22 mouse cellular contexts compared by ENCODE assay signal in the genomic region with DNA sequence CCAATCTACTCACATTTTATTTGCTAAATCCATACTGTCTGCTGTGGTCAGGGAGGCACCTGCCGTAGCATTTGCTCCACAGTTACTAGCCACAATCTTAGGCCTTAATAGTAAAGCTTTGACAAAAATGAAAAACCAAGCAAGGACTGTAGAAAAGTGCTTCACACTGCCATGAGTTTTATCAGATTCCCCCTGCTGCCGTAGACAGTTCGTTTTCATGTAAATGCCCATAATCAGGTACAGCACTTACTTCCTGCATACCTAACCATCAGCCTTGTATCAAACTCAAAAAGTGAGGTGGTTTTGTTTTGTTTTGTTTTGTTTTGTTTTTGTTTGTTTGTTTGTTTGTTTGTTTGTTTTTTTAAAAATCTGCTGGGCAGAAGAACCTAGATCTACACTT.
"Had no signal": no experiment of that assay in that cellular context is flagged by ENCODE, and none has a peak within 500 bp of the region (broad histone marks: within the 10 kb centered on the region; RNA-seq: fewer than 3 reads in every experiment).

No protein-coding gene starts in this region.

- H3K36me3 ChIP-seq: embryonic facial prominence, embryonic 12.5 days; embryonic facial prominence, embryonic 13.5 days; embryonic facial prominence, embryonic 15.5 days; forebrain, embryonic 12.5 days; forebrain, embryonic 15.5 days had no signal

- H3K9me3 ChIP-seq: embryonic facial prominence, embryonic 10.5 days; embryonic facial prominence, embryonic 12.5 days; embryonic facial prominence, embryonic 13.5 days; embryonic facial prominence, embryonic 15.5 days; forebrain, embryonic 10.5 days; forebrain, embryonic 12.5 days; forebrain, embryonic 13.5 days; forebrain, embryonic 15.5 days had no signal

- H3K4me1 ChIP-seq: embryonic facial prominence, embryonic 12.5 days; embryonic facial prominence, embryonic 13.5 days; embryonic facial prominence, embryonic 15.5 days; forebrain, embryonic 12.5 days; forebrain, embryonic 13.5 days; forebrain, embryonic 15.5 days had no signal

- H3K27ac ChIP-seq: embryonic facial prominence, embryonic 10.5 days; embryonic facial prominence, embryonic 12.5 days; embryonic facial prominence, embryonic 13.5 days; embryonic facial prominence, embryonic 15.5 days; forebrain, embryonic 10.5 days; forebrain, embryonic 12.5 days; forebrain, embryonic 13.5 days; forebrain, embryonic 15.5 days; gastrocnemius, adult 2 months; heart, adult 2 months had no signal

- DNase-seq: cerebellum, adult 9-10 months; cerebellum, adult 9-11 months; cerebellum, postnatal 10 days; cerebellum, postnatal 14 days; cerebellum, postnatal 25 days; cerebellum, postnatal 36 days; embryo, embryonic 11 days; forebrain, postnatal 0 days; gastrocnemius, adult 2 months; gastrocnemius, postnatal 10 days; gastrocnemius, postnatal 25 days; gastrocnemius, postnatal 36 days; heart, adult 2 months had no signal

- H3K27me3 ChIP-seq: embryonic facial prominence, embryonic 12.5 days; embryonic facial prominence, embryonic 13.5 days; embryonic facial prominence, embryonic 15.5 days; forebrain, embryonic 12.5 days; forebrain, embryonic 13.5 days; forebrain, embryonic 15.5 days had no signal

- H3K4me3 ChIP-seq: embryonic facial prominence, embryonic 10.5 days; embryonic facial prominence, embryonic 12.5 days; embryonic facial prominence, embryonic 13.5 days; embryonic facial prominence, embryonic 15.5 days; erythroblast, embryonic 14.5 days; forebrain, embryonic 10.5 days; forebrain, embryonic 12.5 days; forebrain, embryonic 13.5 days; forebrain, embryonic 15.5 days; gastrocnemius, adult 2 months; heart, adult 2 months had no signal

- H3K9ac ChIP-seq: embryonic facial prominence, embryonic 12.5 days; embryonic facial prominence, embryonic 13.5 days; embryonic facial prominence, embryonic 15.5 days; forebrain, embryonic 12.5 days; forebrain, embryonic 13.5 days; forebrain, embryonic 15.5 days; forebrain, postnatal 0 days had no signal
